8 mouse cellular contexts compared by ENCODE assay signal in the genomic region with DNA sequence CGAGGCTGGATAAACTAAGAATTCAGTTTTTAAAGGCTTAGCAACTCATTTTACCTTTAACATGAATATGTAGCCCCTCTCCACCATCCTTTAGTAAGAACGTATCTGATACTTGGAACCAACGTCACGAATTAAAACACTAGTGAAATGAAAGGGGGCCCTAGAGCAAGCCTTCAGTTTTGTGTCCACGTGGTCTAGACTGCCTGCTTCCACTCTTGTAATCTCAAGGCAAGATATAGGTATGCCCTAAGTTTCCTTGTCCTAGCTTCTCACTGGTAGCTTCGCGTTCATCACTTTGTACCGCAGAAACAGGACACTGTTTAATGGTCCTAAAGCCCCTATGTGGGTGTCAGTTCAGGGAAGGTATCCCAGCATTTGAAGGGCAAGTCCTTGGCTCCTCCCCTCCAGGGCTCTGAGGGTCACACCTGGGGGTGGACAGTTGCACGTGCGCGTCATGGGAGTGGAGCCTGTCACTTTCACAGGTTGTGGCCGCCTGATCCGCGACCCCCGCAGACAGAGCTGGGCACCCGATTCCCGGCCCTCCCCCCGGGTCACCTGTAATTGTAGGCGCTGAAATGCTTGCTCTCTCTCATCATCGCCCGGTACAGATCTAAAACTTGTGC. TPM values are rescaled to one million over a fixed set of nuclear protein-coding genes. Genes with fewer than 3 reads are reported as not detected.
DNase-seq lines count a peak whose midpoint lies in the region; ATAC-seq lines count a peak whose summit lies in the region.

No protein-coding gene starts in this region.

- no peaks in the 10 kb centered on the region for H3K27me3 ChIP-seq in embryonic facial prominence, embryonic 12.5 days
- no peaks in the 10 kb centered on the region for H3K27me3 ChIP-seq in heart, embryonic 10.5 days (ENCODE audit: insufficient read depth, poor library complexity, severe bottlenecking)
- H3K27me3 ChIP-seq in kidney, embryonic 16.5 days (ENCODE audit: insufficient read depth, low read length): no peaks in the 10 kb centered on the region
- H3K27me3 ChIP-seq in liver, embryonic 12.5 days (replicated peaks): no peaks in the 10 kb centered on the region
- no peaks in the 10 kb centered on the region for H3K27me3 ChIP-seq in stomach, embryonic 16.5 days (ENCODE audit: control insufficient read depth, insufficient read depth, low read length)

- H3K9me3 ChIP-seq in embryonic facial prominence, embryonic 12.5 days: no peaks in the 10 kb centered on the region
- H3K9me3 ChIP-seq in heart, embryonic 10.5 days: no peaks in the 10 kb centered on the region
- H3K9me3 ChIP-seq in kidney, embryonic 16.5 days (ENCODE audit: low read length): no peaks in the 10 kb centered on the region
- no peaks in the 10 kb centered on the region for H3K9me3 ChIP-seq in liver, embryonic 12.5 days (replicated peaks)
- H3K9me3 ChIP-seq in stomach, embryonic 16.5 days (replicated peaks; ENCODE audit: control insufficient read depth, low read length): no peaks in the 10 kb centered on the region

- no peak for ATAC-seq in embryonic facial prominence, embryonic 12.5 days (ENCODE audit: insufficient number of reproducible peaks, insufficient read depth, low FRiP score, low TSS enrichment)
- peak; percentile 39 for ATAC-seq in kidney, embryonic 16.5 days (ENCODE audit: low FRiP score, low TSS enrichment)
- 0 out of 2 replicates have a peak, but pooled peaks have one; percentile 15 for ATAC-seq in liver, embryonic 12.5 days
- ATAC-seq in stomach, embryonic 16.5 days (ENCODE audit: insufficient read depth, low FRiP score): peak; percentile 15; the same call in 1 of the 2 replicates

- peak overlapping the region; percentile 62 for H3K9ac ChIP-seq in embryonic facial prominence, embryonic 12.5 days
- H3K9ac ChIP-seq in kidney, embryonic 16.5 days (replicated peaks; ENCODE audit: low read length): peak overlapping the region; percentile 84
- H3K9ac ChIP-seq in liver, embryonic 12.5 days: peak overlapping the region; percentile 78
- H3K9ac ChIP-seq in stomach, embryonic 16.5 days (ENCODE audit: low read length): peak overlapping the region; percentile 84

- peak; percentile 3 to 35 for DNase-seq in urinary bladder, adult 18-20 months (ENCODE audit: low spot score in 2 of 2)
- no peak for DNase-seq in urinary bladder, postnatal 10 days (ENCODE audit: low spot score)
- DNase-seq in heart, embryonic 10.5 days (ENCODE audit: low spot score): peak; percentile 87
- DNase-seq in neural tube, embryonic 10.5 days (ENCODE audit: extremely low spot score, low spot score): peak; percentile 46

- WGBS in embryonic facial prominence, embryonic 12.5 days: 9% methylated on average over 21 of the region's 21 CpGs
- WGBS in heart, embryonic 10.5 days: 8% methylated on average over 21 of the region's 21 CpGs
- 7% methylated on average over 21 of the region's 21 CpGs for WGBS in kidney, embryonic 16.5 days
- 6% methylated on average over 21 of the region's 21 CpGs for WGBS in liver, embryonic 12.5 days (ENCODE audit: insufficient replicate concordance)
- 6% methylated on average over 21 of the region's 21 CpGs for WGBS in stomach, embryonic 16.5 days

- H3K36me3 ChIP-seq in embryonic facial prominence, embryonic 12.5 days: no peaks in the 10 kb centered on the region
- no peaks in the 10 kb centered on the region for H3K36me3 ChIP-seq in heart, embryonic 10.5 days
- no peaks in the 10 kb centered on the region for H3K36me3 ChIP-seq in kidney, embryonic 16.5 days (ENCODE audit: insufficient read depth, low read length)
- no peaks in the 10 kb centered on the region for H3K36me3 ChIP-seq in liver, embryonic 12.5 days
- H3K36me3 ChIP-seq in stomach, embryonic 16.5 days (ENCODE audit: control insufficient read depth, insufficient read depth, low read length): no peaks in the 10 kb centered on the region

- no peak overlapping the region for H3K27ac ChIP-seq in embryonic facial prominence, embryonic 12.5 days
- H3K27ac ChIP-seq in heart, embryonic 10.5 days: peak overlapping the region; percentile 98
- peak overlapping the region; percentile 98 for H3K27ac ChIP-seq in kidney, embryonic 16.5 days (ENCODE audit: low read length)
- H3K27ac ChIP-seq in liver, embryonic 12.5 days: peak overlapping the region; percentile 94
- H3K27ac ChIP-seq in stomach, embryonic 16.5 days (ENCODE audit: low read length): peak overlapping the region; percentile 97; the same call in 1 of the 2 replicates

- H3K4me3 ChIP-seq in embryonic facial prominence, embryonic 12.5 days: peak overlapping the region; percentile 65
- H3K4me3 ChIP-seq in heart, embryonic 10.5 days: peak overlapping the region; percentile 78
- H3K4me3 ChIP-seq in kidney, embryonic 16.5 days (ENCODE audit: low read length): peak overlapping the region; percentile 82
- H3K4me3 ChIP-seq in liver, embryonic 12.5 days: peak overlapping the region; percentile 88
- H3K4me3 ChIP-seq in stomach, embryonic 16.5 days (replicated peaks; ENCODE audit: low read length): peak overlapping the region; percentile 88

- peak overlapping the region; percentile 94 for H3K4me2 ChIP-seq in embryonic facial prominence, embryonic 12.5 days (replicated peaks)
- peak overlapping the region; percentile 91 for H3K4me2 ChIP-seq in kidney, embryonic 16.5 days (replicated peaks; ENCODE audit: low read depth, low read length)
- peak overlapping the region; percentile 88 for H3K4me2 ChIP-seq in liver, embryonic 12.5 days
- H3K4me2 ChIP-seq in stomach, embryonic 16.5 days (ENCODE audit: low read depth, low read length): peak overlapping the region; percentile 62

- H3K4me1 ChIP-seq in embryonic facial prominence, embryonic 12.5 days: peaks cover 5% of the 10 kb centered on the region; the same call in 1 of the 2 replicates
- H3K4me1 ChIP-seq in heart, embryonic 10.5 days: 0 out of 2 replicates have a peak, but pooled peaks cover 12% of the 10 kb centered on the region
- peaks cover 10% of the 10 kb centered on the region for H3K4me1 ChIP-seq in kidney, embryonic 16.5 days (ENCODE audit: insufficient read depth, low read length)
- peaks cover 48% of the 10 kb centered on the region for H3K4me1 ChIP-seq in liver, embryonic 12.5 days
- H3K4me1 ChIP-seq in stomach, embryonic 16.5 days (ENCODE audit: control insufficient read depth, insufficient read depth, low read length): peaks cover 3% of the 10 kb centered on the region; the same call in 1 of the 2 replicates

RNA-seq across cellular contexts. Expression of a gene that starts 0.6 kb away (rescaled TPM):
- 27.6 and 32.0 TPM in 2 replicates for polyA plus RNA-seq in embryonic facial prominence, embryonic 12.5 days (2016; fragmentation: Nextera tagmentation; extraction: Ambion mirVana)
- polyA plus RNA-seq in heart, embryonic 10.5 days (2016; fragmentation: Nextera tagmentation; extraction: Ambion mirVana): 35.8 and 46.4 TPM in 2 replicates
- polyA plus RNA-seq in kidney, embryonic 16.5 days (2015; fragmentation: Nextera tagmentation; extraction: Ambion mirVana): 47.1 and 48.6 TPM in 2 replicates
- polyA plus RNA-seq in liver, embryonic 12.5 days (2016; fragmentation: Nextera tagmentation; extraction: Ambion mirVana): 28.0 and 31.0 TPM in 2 replicates
- polyA plus RNA-seq in stomach, embryonic 16.5 days (2015; fragmentation: Nextera tagmentation; extraction: Ambion mirVana): 34.6 and 38.1 TPM in 2 replicates

RNA-seq across cellular contexts. Expression of a gene that starts 0.7 kb away (rescaled TPM):
- 19.8 and 21.2 TPM in 2 replicates for polyA plus RNA-seq in embryonic facial prominence, embryonic 12.5 days (2016; fragmentation: Nextera tagmentation; extraction: Ambion mirVana)
- 24.5 and 27.3 TPM in 2 replicates for polyA plus RNA-seq in heart, embryonic 10.5 days (2016; fragmentation: Nextera tagmentation; extraction: Ambion mirVana)
- 24.0 and 26.2 TPM in 2 replicates for polyA plus RNA-seq in kidney, embryonic 16.5 days (2015; fragmentation: Nextera tagmentation; extraction: Ambion mirVana)
- polyA plus RNA-seq in liver, embryonic 12.5 days (2016; fragmentation: Nextera tagmentation; extraction: Ambion mirVana): 27.5 and 27.6 TPM in 2 replicates
- 21.1 and 21.8 TPM in 2 replicates for polyA plus RNA-seq in stomach, embryonic 16.5 days (2015; fragmentation: Nextera tagmentation; extraction: Ambion mirVana)
